Mouse (Mus musculus) spleen, postnatal 4 days (tissue): ENCODE results near the gene Tbc1d25.

Experiments used
- DNase-seq, 2 experiments: peaks; one replicate each; pipeline ENCODE4 v3.0.0; 2022; ENCODE audit warnings: low spot score in 2 of 2

Gene Tbc1d25

DNA sequence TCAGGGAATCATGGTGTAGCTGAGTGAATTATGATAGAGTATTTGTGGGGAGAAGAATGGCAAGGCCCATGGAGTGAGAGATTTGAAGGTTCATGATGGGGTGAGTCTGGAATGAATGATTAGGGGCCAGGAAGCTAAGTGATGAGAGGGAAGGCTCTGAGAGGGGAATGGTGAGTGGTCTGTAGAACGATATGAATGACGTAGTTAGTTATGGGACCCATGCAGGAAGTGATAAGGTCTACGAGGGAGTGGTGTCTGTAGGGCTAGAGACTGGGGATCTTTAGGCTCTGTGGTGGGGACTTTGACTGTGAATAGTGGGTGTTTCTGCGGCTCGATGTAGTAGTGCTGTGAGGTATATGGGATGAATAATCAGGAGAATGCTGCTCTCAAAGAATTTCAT lies 3.7 kb upstream of the Tbc1d25 start:
- no peak for DNase-seq

GRCm38 (mm10) chrX:8178871-8179270 lies 2.9 kb upstream of the Tbc1d25 start:
- DNase-seq: no peak

DNA sequence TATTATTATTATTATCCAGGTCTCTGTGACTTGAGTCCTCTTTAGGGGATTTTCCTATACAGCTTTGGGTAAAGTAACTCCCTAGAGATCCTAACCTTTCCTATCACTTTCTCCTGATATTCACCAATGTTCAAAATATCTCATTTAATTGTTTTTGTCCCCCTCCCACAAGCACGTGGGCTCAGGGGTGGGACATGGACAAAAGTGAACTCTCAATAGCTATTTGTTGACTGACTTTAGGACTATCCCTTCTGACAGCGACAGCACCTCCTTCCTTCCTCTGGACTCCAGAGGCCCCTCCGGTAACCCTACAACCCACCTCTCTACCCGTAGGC lies 845 bp downstream of the Tbc1d25 start:
- no peak for DNase-seq

GRCm38 (mm10) chrX:8167716-8168647 lies 8.0 kb downstream of the Tbc1d25 start:
- no peak for DNase-seq

- no peak for DNase-seq
Observed at GRCm38 (mm10) chrX:8164471-8164870, 11.5 kb downstream of the Tbc1d25 start.

DNA sequence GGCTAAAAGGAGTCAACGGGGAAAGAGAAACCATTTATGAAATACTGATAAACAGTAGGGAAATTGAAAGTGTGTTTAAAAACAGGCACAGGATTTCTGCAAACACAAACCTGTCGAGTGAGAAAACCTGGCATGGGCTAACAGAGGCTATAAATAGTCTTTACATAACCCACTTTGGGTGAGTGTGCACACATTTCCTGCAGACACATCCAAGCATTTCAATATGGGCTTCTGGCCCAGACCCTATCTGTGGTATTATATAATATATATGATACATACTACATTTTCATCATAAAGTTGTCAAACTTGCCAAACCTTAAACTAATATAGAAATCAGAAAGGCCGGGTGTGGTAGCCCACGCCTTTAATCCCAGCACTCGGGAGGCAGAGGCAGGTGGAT lies 12.9 kb downstream of the Tbc1d25 start:
- DNase-seq: no peak

- DNase-seq: peak; percentile 88 to 91
Observed at GRCm38 (mm10) chrX:8145153-8145991, 30.6 kb downstream of the Tbc1d25 start, which contains the start of gene Rbm3. Rbm3 (minus strand) TSS chrX:8145880.

DNA sequence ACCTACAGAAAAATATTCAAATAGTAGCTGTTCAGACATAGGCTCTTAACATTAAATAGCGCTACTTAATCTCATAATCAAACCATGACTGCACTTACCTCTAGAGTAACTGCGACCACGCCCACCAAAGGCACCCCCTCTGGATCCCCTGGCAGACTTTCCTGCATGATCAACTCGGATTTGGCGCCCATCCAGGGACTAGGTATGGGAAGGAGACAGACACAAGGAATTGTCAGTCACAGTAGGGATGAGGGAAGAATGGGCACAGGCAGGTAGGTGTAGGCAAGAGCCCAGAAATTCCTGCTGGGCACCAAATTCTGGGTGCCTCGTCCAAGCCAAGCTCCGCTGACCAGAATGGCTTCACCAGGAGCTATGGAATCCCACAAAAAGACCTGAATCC lies 32.2 kb downstream of the Tbc1d25 start:
- DNase-seq: peak; percentile 17 to 59

DNA sequence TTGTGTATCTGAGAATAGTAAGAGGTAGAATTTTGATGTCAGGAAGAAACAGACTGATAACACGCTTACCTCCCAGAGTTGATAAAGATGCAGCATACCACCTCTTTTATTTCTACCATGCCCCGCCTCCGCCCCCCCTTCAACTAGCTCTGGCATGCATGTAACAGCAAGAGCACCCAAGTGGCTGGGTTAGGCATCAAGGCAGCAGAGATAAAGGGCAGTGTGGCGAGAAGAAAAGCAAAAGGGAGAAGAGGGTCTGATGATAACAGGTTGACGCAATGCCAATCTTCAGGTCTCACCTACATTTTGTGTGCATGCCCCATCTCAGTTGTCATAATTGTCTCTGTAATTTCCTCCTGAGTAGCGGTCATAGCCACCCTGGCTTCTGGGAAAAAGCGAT lies 33.0 kb downstream of the Tbc1d25 start:
- no peak for DNase-seq

GRCm38 (mm10) chrX:8141058-8141457 lies 34.9 kb downstream of the Tbc1d25 start:
- no peak for DNase-seq

DNA sequence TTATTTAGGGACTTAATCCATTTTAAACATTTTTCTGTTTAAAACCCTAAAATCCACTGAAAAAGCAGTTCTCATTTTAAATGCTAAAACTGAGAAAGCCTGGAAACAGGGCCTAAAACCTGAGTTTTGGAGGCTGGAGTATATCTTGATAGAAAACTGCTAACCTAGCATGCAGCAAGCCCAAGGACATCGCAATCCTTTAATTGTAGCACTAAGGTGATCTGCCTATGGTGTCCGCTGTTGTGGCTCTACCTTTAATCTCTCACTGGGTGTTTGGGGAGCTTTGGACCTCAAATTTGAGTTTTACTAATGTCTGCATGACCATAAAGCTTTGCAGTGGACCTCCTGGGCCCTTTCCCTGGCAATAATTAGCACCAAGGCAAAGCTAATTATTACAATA lies 35.5 kb downstream of the Tbc1d25 start:
- no peak for DNase-seq

GRCm38 (mm10) chrX:8139480-8139879 lies 36.5 kb downstream of the Tbc1d25 start:
- DNase-seq: no peak

GRCm38 (mm10) chrX:8135886-8136285 lies 40.1 kb downstream of the Tbc1d25 start:
- no peak for DNase-seq

DNA sequence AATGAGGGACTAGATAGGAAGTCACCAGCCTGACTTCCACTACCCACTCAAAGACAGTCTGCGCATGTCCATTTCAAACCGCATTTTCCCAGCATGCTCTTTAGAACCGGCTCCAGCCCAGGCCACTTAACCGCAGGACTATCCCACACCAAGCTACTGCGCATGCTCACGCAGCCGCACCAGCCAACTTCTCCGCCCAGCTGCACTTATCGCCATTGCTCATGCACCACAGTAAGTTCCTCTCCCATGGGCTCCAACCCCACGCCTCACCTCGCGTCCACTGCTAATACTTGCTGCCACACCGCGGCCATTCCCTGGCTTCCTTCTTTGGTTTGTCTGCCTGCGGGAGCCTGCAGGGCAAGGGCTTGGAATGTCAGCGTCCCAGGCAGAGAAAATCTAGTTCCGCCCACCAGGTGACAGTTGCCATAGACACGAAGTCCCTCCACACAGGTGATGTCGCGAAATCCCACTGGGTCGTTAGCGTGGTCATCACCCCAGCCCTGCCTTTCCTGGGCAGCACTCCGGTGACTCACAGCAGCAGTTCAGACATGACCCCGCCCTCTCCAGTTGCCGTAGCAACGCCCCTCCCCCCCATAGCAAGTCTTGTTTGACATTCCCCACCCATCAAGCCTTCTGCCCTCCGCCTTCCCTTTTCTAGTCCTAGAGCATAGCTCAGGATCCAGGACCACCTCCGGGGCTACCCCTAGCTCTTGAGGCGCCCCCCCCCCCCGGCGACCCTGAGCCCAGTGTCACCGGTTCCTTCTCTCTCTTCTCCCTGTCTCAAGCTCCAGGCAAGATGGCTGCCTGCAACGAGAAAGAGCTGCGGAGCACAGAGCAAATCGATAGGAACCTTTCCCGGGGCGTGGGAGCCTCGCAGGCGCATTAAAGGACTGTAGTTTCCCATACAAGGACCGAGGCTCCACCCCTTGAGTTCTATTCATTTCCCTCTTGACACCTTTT lies 43.7 kb downstream of the Tbc1d25 start, which contains the start of gene Wdr13:
Gene Wdr13, minus strand, starts transcription at position 876 of the 960 bp plus-strand sequence.
- peak; percentile 90 to 93 for DNase-seq

GRCm38 (mm10) chrX:8131393-8131792 lies 44.6 kb downstream of the Tbc1d25 start:
- no peak for DNase-seq

- no peak for DNase-seq
Observed at GRCm38 (mm10) chrX:8125235-8125634, 50.7 kb downstream of the Tbc1d25 start.

GRCm38 (mm10) chrX:8123821-8124470 lies 52.0 kb downstream of the Tbc1d25 start:
- no peak for DNase-seq

- DNase-seq: no peak
Observed at GRCm38 (mm10) chrX:8117264-8117663, 58.7 kb downstream of the Tbc1d25 start.

GRCm38 (mm10) chrX:8115275-8115674 lies 60.7 kb downstream of the Tbc1d25 start:
- no peak for DNase-seq

GRCm38 (mm10) chrX:8105019-8105418 lies 71.0 kb downstream of the Tbc1d25 start:
- no peak for DNase-seq
